Mouse (Mus musculus): ENCODE results near the gene Tbc1d8.

Gene Tbc1d8

DNA sequence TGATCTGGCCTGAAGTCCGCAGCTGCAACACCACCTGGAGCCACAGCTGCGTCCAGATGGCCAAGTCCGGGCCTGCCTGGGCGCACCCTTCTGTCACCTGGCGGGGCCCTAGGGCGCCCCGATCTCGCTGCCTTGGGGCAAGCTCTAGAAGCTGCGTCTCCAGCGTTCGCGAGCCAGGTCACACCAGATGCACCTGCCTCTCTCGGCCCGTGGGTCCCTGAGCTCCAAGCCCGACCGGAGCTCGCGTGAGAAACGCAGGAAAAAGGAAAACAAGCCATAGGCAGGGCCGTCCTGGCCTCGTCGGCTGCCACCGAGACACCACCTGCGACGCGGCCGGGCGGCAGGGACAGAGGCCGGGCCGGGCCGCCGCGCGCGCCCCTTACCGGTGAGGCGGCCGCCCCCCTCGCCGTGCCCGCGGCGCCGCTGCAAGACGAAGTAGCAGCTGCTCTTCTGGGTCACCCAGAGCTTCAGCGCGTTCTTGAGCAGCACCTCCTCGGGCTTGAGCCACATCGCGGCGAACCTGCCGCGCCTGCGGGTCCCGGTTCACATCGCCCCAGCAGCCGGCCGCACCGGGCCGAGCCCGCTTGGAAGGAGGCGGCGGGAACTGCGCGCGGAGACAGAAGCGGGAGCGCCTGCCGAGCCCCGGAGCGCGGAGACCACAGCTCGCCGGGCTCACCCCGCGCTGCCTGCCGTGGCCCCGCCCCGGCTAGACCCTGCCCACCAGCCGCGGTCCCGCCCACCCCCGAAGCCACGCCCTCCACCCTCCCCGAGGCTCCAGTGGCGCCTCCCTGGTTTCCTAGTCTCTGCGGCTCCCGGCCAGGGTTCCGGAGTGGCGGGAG is at the start of gene Tbc1d8:
Tbc1d8 (minus strand) TSS at position 699 of the 839 bp plus-strand sequence.
- peak; percentile 82 for DNase-seq (ENCODE audit: low read depth)

- DNase-seq (ENCODE audit: low read depth), result no peak
Measured at GRCm38 (mm10) chr1:39528319-39528718, 49.8 kb upstream of the Tbc1d8 start.

DNA sequence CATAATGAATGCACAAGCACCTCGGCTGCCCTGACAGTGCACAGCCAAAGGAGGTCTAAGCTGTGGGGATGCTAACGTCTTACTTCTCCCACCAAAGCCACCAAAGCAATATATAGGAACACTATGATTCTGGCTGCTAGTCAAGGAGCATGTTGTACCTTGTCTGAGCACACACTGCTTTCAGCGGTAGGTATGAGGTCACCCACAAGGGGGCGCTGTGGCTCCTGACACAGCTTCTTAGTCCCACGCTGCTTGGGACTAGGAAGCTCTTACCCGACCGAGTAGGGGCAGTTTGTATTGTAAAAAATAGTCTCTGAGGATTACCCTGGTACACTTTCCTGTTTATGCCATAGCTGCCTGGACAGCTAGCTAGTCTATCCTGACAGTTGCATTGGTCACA is 48.9 kb upstream of the Tbc1d8 start:
- DNase-seq (ENCODE audit: low read depth), result peak; percentile 89

- no peak for DNase-seq (ENCODE audit: low read depth)
Measured at GRCm38 (mm10) chr1:39526371-39527167, 48.0 kb upstream of the Tbc1d8 start.

- DNase-seq (ENCODE audit: low read depth), result no peak
Measured at GRCm38 (mm10) chr1:39525763-39526162, 47.2 kb upstream of the Tbc1d8 start.

GRCm38 (mm10) chr1:39522519-39522918 is 44.0 kb upstream of the Tbc1d8 start:
- peak; percentile 68 for DNase-seq (ENCODE audit: low read depth)

DNA sequence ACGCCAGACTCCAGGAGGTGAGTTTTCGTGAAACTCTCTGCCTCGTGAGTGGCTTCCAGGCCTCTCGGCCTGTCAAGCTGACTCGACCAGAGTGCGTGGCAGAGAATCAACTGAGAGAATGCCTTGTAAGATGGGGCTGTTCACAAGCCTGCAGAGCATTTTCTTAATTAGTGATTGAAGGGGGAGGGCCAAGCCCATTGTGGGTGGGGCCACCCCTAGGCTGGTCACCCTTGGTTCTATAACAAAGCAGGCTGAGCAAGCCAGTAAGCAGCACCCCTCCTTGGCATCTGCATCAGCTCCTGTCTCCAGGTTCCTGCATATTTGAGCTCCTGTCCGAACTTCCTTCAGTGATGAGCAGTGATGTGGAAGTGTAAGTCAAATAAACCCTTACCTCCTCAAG is 42.8 kb upstream of the Tbc1d8 start:
- no peak for DNase-seq (ENCODE audit: low read depth)

GRCm38 (mm10) chr1:39515303-39515991 is 36.9 kb upstream of the Tbc1d8 start:
- no peak for DNase-seq (ENCODE audit: low read depth)

- no peak for DNase-seq (ENCODE audit: low read depth)
Measured at GRCm38 (mm10) chr1:39512183-39512582, 33.6 kb upstream of the Tbc1d8 start.

DNA sequence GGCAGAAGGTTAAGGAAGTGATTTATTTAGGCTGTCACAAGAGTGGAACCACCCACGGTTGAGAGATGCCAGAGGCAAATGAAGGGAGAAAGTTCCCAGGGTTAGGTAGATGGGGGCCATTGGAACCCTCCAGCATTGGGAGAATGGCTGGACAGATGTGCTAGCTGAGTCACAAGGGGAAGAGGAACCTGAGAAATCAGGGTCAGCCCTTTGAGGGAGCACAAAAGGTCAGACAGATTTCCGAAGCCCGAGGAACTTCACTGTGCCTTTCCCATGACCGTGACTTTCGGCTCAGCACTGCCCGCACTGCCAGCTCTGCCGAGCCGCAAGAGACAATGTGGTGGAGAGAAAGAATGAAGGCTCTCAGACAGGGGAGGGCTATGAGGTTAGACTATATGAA is 33.2 kb upstream of the Tbc1d8 start:
- no peak for DNase-seq (ENCODE audit: low read depth)

DNA sequence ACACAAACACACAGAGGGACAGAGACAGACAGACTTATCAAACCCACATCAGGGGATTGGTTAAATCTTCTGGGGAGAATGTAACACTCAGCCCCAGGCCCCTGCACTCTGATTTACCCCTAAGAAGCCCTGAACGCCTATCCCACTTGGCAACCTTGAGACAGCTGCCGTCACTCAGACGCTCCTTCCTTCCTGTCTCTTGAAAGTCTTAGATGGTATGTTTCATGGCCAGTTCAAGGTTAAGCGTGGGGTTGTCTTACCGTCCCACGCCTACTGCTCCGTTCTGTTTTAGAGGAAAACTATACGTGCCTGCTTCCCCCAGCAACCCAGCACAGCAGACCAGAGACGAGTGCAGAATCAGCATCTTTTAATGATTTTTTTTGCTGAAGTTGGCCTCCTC is 27.0 kb upstream of the Tbc1d8 start:
- no peak for DNase-seq (ENCODE audit: low read depth)

DNA sequence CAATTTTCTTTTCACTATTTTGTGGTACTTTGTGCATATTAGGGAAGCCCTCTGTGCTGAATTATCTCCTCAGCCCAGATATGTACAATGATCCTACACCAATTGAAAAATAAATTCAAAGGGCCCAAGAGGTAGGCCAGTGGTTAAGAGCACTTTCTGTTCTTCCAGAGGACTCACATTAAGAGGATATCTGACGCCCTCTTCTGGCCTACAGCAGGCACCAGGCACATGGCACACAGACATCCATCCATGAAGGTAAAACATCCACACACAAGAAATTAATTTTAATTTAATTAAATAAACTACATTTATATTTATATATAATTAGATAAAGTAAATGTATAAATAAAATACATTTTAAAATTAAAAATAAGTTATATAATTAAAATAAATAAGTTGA is 25.7 kb upstream of the Tbc1d8 start:
- no peak for DNase-seq (ENCODE audit: low read depth)

DNA sequence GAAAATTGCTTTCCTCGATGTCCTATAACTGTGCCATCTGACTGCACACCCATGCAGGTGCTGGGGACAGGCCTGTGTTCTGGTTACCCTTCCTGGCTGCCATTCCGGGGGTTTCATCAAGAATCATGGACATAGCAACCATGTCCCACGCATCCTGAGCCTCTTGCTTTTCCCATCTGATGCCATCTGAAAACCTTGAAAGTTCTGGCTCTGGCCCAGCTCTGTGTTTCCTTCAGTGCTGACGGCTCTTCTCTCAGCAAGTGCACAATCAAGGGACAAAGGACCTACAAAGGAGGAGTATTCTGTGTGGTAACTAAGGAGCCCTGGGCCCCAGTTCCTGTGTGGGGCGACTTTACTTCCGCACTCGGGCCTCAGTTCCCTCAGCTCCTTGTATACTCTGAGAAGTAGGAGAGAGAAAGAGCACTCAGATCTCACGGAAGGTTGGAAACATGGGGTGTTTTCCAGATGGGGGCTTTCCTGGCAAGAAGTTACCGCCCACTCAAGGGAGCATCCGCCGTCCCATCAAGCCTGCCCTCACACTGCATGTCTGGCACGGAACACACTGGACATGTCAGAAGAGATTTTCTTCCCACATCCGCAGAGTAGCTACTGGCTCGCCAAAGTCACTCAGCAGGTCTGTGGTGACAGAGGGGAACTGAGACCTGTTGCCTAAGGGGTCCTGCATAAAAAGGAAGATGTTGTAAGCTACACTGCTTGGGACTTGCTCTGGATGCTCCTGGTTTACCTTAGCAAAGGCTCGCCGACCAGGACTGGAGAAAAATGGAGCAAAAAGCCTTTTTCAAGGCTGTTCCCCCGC is 24.5 kb upstream of the Tbc1d8 start:
- peak; percentile 20 for DNase-seq (ENCODE audit: low read depth)

- no peak for DNase-seq (ENCODE audit: low read depth)
Measured at GRCm38 (mm10) chr1:39499485-39499941, 21.0 kb upstream of the Tbc1d8 start.

GRCm38 (mm10) chr1:39497748-39498147 is 19.2 kb upstream of the Tbc1d8 start:
- DNase-seq (ENCODE audit: low read depth), result no peak

GRCm38 (mm10) chr1:39496995-39497394 is 18.4 kb upstream of the Tbc1d8 start:
- DNase-seq (ENCODE audit: low read depth), result no peak

DNA sequence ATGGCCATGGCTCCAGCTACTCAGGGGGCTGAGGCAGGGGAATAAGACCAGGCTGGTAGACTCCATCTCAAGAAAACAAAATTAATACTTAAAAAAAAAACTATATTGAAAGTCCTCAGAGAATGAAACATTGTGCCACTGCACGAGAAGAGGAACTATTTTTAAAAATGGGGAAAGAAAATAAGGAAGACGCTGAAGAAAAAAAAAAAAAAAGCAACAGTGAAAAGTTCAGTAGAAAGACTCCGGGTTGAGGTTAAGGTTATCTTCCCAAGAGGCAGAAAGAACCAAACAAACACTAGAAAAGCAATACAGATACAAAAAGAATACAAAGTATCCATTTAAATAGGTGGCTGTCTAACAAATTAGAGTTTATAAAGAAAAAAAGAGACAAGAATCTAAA is 15.1 kb upstream of the Tbc1d8 start:
- no peak for DNase-seq (ENCODE audit: low read depth)

DNA sequence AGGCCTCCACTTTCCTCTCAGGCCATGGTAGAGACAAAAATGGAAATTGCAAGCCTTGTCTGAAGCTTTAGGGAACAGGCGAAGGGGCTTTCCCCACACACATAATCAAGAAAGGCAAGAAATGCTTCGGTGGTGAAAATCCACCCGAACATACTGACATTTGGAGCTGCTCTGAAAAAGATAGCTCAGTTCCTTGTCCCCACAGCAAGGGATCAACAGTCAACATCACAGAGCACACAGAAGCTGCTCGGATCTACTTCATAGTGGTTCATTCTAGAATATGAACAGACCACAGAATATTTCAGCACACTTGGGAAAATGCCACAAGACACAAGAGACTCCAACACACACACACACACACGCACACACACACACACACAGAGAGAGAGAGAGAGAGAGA is 14.6 kb upstream of the Tbc1d8 start:
- DNase-seq (ENCODE audit: low read depth), result no peak

GRCm38 (mm10) chr1:39487370-39487769 is 8.8 kb upstream of the Tbc1d8 start:
- DNase-seq (ENCODE audit: low read depth), result no peak

GRCm38 (mm10) chr1:39482115-39482815 is 3.7 kb upstream of the Tbc1d8 start:
- DNase-seq (ENCODE audit: low read depth), result no peak

DNA sequence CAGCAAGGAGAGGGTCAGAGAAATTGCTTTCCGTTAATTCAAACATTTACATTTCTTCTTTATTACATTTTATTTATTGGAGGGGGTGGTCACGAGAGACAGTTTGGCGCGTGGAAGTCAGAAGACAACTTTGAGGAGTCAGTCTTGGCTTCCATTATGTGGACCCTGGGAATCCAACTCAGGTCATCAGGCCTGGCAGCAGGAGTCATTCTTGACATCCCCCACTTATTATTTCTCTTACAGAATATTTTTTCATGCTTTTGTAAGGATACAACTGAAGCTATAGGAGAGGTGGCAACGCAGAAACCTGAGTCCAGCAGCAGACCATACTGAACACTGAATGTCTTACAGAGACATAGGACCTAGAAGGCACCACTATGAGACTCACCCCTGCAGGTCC is 699 bp upstream of the Tbc1d8 start:
- DNase-seq (ENCODE audit: low read depth), result no peak
